Mouse (Mus musculus) right cerebral cortex, postnatal 10 days (tissue): ENCODE measurements at regions not wholly inside any gene's neighbourhood (a gene's known extent, or its start where the extent isn't known, plus 50 kb on each side); places are given as distances from the start of the nearest gene placed in this dataset.

Source experiments
- DNase-seq, 2 experiments: peaks; one replicate each; pipeline ENCODE4 v3.0.0; 2021; ENCODE audit warnings: low spot score in 2 of 2

DNA sequence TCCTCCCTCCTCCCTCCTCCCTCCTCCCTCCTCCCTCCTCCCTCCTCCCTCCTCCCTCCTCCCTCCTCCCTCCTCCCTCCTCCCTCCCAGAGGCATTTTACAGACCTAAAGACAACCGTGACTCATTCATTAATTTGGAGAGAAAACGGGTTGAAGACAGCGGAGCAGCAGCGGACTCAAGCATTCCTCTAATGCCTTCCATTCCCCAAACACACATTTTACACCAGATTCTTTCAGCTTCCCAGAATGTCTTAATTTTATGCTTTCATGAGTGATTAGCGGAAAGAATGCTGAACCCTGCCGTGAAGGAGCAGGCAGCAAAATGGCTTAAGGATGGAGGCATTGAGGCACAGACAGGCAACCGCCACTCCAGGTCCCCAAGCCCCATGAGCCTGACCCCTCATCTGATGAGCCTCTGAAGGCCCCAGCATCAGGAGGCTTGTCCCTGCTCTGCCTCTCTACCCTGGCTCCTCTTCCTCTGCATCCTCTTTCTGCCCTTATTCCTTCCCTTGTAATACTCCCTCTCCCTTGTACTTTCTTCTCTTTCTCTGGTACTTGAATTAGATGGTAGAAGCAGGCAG lies 192.5 kb downstream of the Cdc5l start:
- no peak for DNase-seq

DNA sequence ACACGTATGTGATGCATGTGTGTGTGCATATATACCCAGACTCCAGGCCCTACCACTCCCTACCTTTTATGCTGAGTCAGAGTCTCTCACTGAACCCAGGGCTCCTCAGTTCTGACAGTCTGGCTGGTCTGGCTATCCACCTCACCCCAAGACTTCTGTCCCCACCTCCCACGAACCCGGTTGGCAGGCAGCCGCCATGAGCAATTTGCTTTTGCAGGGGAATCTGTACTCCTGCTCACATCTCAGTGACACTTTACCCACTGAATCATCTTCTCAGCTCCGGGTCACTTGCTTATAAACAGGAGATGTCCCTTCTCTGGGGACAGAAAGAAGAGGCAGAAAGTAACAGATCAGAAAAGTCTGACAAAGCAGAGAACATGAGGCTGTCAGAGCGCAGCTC lies 193.0 kb downstream of the Cdc5l start:
- DNase-seq: no peak

DNA sequence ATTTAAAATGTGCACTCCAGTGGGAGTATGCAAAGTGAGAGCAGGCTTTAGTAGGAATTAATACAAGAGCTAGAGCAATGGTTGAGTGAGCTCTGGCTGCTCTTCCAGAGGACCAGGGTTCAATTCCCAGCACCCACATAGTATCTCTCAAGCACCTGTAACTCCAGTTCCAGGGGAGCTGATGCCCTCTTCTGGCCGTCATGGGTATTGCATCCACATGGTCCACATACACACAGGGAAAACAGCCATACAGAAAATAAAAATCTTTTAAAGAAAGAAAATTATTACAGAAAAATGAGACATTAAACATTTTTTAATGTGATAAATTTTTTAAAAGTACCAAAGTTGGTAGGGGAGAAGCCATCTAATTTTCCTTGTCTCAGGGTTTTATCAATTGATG lies 196.3 kb downstream of the Cdc5l start:
- no peak for DNase-seq

DNA sequence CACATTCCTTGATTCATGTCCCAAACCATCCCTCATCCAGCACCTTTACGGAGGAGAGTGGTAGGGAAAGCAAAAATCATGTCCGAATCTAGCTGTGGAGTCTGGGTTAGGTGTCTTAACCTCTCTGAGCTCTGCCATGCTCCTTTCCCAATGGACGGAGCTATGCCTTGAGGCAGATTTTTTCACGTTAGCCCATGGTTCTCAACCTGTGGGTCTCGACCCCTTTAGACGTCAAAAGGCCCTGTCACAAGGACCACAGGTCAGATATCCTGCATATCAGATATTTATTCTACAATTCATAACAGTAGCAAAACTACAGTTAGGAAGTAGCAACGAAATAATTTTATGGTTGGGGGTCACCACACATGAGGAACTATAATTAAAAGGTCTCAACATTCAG lies 198.1 kb downstream of the Cdc5l start:
- no peak for DNase-seq

DNA sequence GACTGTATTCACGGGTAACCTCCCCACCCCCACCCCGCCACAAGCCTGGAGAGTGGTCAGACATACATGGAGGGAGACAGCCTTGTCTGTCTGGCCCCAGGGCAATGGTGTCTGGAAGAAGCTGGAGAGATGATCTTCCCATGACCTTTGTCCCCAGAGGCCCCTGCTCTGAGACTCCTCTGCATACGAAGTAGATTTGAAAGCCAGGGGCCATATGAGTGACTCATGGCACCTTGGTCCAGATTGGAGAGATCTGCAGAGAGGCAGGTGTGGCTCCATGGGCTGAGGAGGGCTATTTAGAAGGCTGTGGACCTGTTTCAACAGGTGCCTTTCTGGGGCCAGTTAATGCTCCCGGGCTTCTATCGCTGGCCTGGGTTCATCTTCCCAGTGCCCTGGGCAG lies 200.7 kb downstream of the Cdc5l start:
- DNase-seq: no peak

DNA sequence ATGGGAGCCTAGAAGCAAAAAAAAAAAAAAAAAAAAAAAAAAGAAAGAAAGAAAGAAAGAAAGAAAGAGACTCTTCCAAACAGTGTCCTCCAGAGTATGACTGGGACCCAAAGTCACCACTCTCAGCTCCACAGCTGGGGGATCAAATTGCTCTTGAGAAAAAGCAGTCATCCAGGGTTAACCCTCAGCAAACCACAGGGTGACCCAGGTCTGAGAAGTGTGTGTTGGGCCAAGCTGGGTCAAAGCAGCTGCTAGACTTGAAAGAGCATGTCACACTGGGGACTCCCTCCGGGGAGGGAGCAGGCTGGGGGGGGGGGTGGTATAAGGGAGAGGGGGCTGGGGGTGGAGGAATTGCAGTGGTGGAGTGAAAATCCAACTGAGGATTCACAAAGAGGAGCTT lies 206.3 kb downstream of the Cdc5l start:
- no peak for DNase-seq

DNA sequence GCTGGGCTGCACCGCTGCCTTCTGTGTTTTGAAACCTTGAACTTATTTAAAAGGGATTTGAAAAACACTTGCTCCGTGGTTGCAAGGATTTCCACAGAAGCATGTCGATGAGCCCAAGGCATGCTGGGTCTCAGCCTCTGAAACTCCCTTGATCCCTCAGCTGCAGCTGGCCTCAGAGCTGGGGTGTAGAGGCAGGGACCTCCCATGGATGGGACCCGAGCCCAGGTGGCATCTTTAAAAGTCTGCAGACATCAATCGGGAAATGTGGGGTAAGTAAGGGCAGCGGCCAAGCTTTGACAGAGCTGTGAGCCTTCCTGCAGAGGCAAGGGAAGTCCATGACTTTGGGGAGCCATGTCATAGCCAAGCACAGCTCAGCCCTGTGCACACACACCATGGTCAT lies 207.1 kb downstream of the Cdc5l start:
- no peak for DNase-seq

DNA sequence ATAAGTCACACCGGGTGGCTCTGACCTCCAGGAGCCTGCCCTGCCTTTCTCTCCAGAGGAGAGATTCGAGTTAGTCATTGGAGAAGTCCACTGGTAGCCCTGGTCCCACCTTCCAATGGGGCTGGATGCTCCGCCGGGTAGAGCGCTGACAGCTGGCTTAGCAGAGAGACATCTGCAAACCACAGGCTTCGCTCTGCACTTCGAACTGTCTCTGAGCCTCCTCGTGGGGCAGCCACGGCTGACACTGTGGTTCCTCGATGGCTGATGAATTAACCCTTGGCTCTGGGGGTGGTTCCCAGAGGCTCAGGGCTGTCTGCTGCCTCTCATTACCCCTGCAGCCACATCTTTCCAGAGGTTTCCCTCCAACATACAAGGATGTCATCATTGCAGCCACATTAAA lies 211.9 kb downstream of the Cdc5l start:
- no peak for DNase-seq

DNA sequence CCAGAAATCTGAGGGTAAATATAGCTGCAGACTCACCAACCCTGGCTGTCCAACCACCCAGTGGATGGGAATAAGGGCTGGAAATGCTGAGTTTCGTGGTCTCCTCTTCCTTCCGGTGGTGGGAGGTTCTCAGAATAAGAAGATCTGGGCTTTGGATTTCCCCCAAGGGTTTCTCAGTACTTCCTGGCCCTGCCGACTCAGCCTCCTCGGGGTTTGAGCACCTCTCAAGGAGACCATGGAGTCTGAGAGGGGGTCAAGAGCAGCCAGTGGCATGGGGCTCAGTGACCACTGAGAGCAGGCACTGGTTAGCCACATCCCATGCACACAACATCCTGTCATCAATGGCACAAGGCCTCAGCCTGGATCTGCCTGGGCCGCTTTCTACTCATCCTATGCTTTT lies 216.4 kb downstream of the Cdc5l start:
- no peak for DNase-seq

DNA sequence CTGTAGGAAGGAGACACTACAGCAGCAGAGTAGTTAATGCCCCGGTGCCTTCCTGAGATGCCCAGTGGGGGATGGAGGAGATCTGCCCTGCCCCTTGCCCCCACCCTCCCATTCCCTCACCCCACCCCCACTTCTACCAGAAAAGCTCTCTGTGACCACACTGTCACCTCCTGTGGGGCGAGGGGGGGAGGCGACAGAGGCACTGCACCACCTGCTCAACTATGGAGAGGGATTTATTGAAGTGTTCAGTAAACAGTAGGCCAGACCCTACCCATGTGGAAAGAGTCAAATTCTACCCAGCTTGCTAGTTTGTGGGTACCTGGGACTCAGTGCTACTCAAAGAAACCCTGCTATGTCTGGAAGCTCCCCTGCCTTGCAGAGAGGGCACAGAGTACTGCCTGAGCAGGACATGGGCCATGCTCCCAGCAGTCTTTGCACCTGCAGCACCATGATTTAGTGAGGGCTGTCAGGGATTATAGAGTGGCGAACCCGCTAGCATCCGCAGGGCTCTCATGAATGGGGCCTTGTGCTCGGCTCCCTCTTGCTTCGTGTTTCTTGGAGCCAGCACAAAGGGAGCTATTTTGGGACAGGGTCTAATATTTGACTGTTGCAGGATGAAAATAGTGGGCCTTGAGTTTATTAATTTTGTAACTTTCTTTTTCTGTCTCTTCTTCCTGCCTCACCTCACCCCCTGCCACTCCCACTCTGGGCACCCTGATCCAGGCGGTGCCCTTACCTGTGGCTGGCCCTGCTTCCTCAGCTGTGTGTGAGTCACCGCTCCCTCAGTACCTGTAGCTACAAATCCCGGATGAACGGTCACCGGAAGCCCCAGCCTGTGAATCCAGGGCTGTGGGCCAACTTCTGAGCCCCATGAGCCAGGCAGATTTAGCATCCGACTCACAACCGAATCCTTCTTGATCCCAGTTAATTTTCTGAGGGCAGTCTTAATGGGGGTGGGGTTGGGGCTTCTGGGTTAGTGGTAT lies 218.2 kb downstream of the Cdc5l start:
- DNase-seq: no peak

DNA sequence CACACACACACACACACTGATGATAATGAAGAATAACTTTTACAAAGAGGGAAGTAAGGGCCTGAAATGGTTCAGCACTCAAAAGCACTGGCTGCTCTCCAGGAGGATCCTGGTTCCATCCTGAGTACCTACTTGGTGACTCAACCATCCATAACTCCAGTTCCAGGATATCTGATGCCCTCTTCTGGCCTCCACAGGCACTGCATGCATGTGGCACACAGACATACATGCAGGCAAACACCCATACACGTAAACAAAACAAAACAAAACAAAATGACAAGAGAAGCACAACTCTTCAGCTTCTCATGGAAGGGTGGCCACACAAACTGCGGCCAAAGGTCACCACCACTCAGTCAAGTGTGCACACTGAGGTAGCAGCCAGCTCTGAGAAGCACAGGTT lies 222.6 kb downstream of the Cdc5l start:
- no peak for DNase-seq

DNA sequence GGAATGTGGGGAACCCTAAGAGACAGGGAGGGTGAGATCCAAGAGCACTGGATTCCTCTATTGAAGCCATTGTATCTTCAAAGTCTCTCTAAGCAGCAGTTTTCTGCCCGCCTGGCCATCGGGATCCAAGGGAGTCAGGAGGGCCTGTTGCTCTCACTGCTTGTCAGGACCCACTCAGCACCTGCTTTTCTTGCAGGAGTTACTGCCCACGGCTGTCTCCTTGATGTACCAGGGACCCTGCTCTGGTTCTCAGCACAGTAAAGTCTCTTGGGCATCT lies 224.2 kb downstream of the Cdc5l start:
- DNase-seq: no peak

DNA sequence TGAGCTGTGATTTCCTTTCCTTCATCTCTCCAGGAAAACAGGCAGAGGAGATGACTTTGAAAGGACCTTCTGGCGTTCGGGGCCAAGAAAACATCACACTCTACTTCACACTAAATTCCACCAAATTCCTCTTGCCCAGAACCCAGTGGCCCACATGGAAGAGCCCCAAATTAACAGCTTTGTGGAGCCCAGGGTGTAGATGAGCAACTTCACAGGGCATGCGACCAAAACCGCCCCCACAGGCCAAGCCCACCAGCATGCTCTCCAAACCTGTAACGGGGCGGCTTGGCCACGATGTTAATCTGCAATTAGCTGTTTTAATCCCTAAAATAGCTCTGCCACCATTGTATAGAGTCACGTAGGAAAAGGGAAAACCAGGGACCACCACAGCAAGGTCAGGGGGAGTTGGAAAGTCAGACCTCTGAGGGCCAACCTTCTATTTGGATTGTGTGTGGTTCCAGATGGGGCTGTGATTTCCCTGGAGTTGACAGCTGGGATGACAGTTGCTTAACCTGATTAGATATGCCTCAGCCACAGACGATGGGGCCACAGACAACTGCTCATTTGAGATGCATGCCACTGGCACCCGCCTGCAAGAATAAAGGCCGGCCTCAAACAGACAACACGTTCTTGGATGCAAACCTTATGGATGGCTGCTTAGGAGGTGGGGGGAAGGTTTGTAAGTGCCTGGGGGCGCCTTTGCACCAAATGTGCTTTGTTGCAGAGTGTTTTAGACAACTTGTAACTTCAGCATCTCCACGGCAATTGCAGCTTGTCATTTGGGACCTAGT lies 224.7 kb downstream of the Cdc5l start:
- DNase-seq: no peak

DNA sequence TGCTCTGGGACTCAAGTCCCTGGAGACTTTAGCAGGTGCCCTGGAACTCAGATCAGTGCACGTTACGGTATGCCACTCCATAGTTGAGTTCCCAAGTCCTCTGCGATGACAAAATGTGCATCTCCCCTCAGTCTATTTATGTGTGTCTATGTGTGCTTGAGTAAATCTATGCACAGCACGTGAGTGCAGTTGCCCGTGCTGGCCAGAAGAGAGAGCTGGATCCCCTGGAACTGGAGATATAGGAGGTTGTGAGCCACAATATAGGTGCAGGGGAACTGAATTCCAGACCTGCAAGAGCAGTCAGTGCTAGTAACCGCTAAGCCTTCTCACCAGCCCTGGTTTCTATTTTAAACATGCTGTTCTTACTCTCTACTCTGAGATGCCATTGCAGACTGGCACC lies 237.8 kb downstream of the Cdc5l start:
- no peak for DNase-seq

DNA sequence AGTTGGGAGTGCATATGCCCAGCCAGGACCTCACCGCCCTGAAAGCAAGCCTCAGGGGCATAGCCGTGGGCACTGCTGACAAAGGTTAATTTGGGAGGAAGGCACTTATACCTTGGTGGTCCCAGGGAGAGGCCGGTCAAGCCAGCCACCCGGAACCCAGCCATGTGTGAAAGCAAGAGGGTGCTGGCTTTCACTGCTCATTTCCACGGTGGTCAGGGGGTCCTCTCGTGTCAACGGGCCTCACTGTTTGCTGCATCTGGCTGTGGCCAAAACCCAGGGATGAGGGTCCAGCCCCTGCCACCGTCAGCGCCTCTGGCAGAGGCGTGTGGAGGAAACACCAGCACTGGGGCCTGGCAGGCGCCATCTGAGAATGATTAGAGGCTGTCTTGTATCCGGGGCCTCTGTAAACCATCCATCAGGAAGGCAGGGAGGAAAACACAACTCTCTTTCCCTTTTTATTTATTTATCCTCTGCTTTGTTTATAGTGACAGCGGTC lies 238.7 kb downstream of the Cdc5l start:
- no peak for DNase-seq

DNA sequence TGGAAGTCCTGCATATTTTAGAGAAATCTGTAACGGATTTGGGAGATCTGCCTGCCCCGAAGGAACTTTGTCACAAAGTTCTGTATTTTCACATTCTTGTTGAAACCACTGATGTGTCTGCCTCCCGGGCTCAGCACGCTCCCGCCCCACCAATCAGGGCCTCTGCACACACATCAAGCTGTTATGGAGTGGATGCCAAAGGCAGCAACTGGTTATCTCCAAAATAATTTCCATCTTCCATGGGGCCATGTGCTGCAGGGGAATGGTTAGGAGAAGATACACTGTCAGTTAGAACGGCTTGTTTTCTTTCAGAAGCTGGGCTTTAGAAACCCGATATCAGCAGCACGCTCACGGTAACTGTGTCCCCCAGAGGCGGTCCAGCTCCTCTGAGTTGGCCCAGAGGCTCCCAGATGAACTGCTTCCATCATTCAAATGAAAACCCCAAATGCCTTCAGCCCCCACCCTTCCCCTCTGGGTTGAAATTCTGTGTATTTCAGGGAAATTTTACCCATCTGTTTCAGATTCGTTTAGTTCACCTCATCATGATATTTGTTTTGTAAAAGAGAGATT lies 240.0 kb downstream of the Cdc5l start:
- peak in 1 of 2 experiments; percentile 37 for DNase-seq

DNA sequence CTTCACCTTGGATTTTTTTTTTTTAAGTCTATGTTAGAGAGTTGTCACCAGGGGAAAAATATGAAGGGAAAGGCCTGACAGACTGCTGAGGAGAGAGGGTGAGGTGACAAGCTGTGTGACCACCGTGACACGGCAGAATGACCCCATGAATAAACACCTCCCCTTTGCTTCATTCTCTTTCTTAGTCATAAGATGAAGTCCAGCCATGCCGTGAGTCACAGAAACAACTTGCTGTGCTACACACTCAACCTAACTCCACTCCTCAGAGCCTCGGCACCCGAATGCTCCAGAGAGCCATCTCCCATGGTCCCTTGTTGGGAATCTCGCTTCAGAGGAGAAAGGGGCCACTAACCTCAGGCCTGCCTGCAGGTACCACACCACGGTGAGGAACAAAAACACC lies 246.1 kb downstream of the Cdc5l start:
- no peak for DNase-seq

DNA sequence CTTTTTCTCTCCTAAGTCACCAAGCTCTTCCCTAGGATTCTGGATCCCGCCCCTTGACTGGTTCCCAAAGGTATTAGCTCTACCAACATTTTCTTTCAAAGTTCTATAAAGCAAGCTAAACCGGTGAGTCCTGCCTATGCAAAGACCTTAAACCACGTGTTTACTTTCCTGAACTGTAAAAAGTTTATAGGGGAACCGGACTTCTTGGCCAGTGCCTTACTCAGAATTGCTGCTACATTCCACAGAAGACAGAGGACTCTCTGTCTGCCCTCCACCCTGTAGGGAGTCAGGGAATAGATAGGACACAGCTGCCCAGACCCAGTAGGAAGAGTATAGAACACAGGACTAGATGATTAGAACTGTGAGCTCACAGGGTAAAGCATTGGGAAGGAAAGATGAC lies 257.2 kb downstream of the Cdc5l start:
- DNase-seq: no peak

DNA sequence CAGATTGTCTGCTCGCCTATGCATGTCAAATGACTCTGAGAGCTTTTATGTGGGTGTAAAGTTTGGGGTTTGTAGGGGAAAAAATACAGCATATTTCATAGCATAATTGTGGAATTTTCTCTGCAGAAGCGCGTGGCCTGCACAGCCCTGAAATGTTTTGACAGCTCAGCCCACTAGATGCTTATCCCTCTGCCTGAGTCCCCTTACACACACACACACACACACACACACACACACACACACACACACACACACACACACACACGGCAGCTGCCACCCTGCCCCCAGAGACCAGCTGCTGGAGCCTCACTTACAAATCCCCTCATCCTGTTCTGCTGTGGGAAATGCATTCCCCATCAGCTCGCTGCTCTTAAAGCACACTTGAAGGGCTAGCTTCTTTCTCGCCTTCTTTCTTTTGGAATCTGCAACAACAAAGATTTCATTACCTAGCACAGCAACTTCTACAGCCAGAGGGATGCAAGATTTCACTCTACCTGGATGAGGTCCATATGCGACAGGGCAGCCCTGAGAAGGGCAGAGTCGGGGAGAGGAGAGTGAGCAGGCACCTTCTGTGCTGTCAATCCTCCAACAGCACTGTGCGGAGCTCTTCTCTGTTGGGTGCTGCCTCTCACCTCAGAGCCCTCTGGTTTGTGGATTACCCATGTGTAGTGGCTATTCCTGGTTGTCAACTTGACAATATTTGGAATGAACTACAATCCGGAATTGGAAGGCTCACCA lies 264.1 kb downstream of the Cdc5l start:
- peak; percentile 65 to 79 for DNase-seq
